Mouse (Mus musculus) stomach, postnatal 0 days (tissue): ENCODE measurements around the gene Magoh. TPM values are rescaled to one million over a fixed set of nuclear protein-coding genes. Genes with fewer than 3 reads are reported as not detected.

ENCODE experiments used
- ATAC-seq: fragments of 200-750 bp; cut with Nextera tagmentation; 2 replicates; pipeline ENCODE4 v1.8.0; 2017; ENCODE audit not compliant: low FRiP score, low TSS enrichment
- DNase-seq: peaks from one replicate; pipeline ENCODE4 v3.0.0-alpha.2; 2016; ENCODE audit warnings: low spot score
- H3K27ac ChIP-seq: fragments of 300-500 bp; sonication (generic); replicated peaks from 2 replicates; pipeline ENCODE4 v1.5.1; 2014; ENCODE audit warnings: mild to moderate bottlenecking, control low read depth
- H3K27me3 ChIP-seq: fragments of 300-500 bp; sonication (generic); 2 replicates; pipeline ENCODE4 v1.6.1; 2014; ENCODE audit warnings: low read length; ENCODE audit not compliant: control insufficient read depth, insufficient read depth
- H3K36me3 ChIP-seq: fragments of 300-500 bp; sonication (generic); 2 replicates; pipeline ENCODE4 v1.6.1; 2014; ENCODE audit warnings: low read length, mixed read lengths; ENCODE audit not compliant: control insufficient read depth, insufficient read depth
- H3K4me1 ChIP-seq: fragments of 300-500 bp; sonication (generic); replicated peaks from 2 replicates; pipeline ENCODE4 v1.6.1; 2014; ENCODE audit warnings: antibody characterized with exemption; ENCODE audit not compliant: control insufficient read depth, insufficient read depth
- H3K4me2 ChIP-seq: fragments of 300-500 bp; sonication (generic); replicated peaks from 2 replicates; pipeline ENCODE4 v1.6.1; 2014; ENCODE audit warnings: low read depth, mild to moderate bottlenecking, control low read depth, moderate library complexity
- H3K4me3 ChIP-seq: fragments of 300-500 bp; sonication (generic); 2 replicates; pipeline ENCODE4 v1.5.1; 2014; ENCODE audit warnings: low read depth, low read length, control low read depth
- H3K9ac ChIP-seq: fragments of 300-500 bp; sonication (generic); 2 replicates; pipeline ENCODE4 v1.6.1; 2014; ENCODE audit warnings: mild to moderate bottlenecking, low read length, control low read depth, mixed read lengths
- H3K9me3 ChIP-seq: fragments of 300-500 bp; sonication (generic); 2 replicates; pipeline ENCODE4 v1.6.1; 2016; ENCODE audit warnings: low read length; ENCODE audit not compliant: control insufficient read depth
- CTCF ChIP-seq: IDR thresholded peaks from 2 replicates; pipeline ENCODE4 v1.5.1; 2016; ENCODE audit warnings: antibody characterized with exemption, low read depth, mild to moderate bottlenecking, moderate library complexity
- EP300 ChIP-seq: optimal IDR thresholded peaks from 2 replicates; pipeline ENCODE3; 2016; ENCODE audit warnings: antibody characterized with exemption
- WGBS: fragments of 180-500 bp; shearing (Covaris S2); extraction: QIAGEN DNeasy Blood & Tissue Kit; methylation state at CpG from one replicate; pipeline ENCODE4 v1.1.7; 2014; 5-methylcytosine and 5-hydroxymethylcytosine counted together
- polyA plus RNA-seq: library from polyadenylated mRNA; unstranded; fragments of >200 nt; fragmentation: Nextera tagmentation; extraction: Ambion mirVana; gene quantifications from 2 replicates; pipeline ENCODE4 v1.2.1, GENCODE M21; 2015

Magoh gene
- polyA plus RNA-seq, 1 experiment from 2014 or later: 145 TPM

- Histone ChIP-seq H3K27me3 (no peaks in the 10 kb centered on the region), H3K4me1 (no peaks in the 10 kb centered on the region; the same call in 1 of the 2 replicates), H3K27ac (no peak overlapping the region), H3K36me3 (peaks cover 7% of the 10 kb centered on the region; the same call in 1 of the 2 replicates), H3K9ac (no peak overlapping the region), H3K9me3 (no peaks in the 10 kb centered on the region), H3K4me2 (no peak overlapping the region), H3K4me3 (no peak overlapping the region)
- ATAC-seq (no peak), DNase-seq (no peak)
- 84% methylated on average over 2 of the region's 2 CpGs for WGBS
- TF ChIP-seq EP300 (no peak), CTCF (peak; percentile 76)
Observed at GRCm38 (mm10) chr4:107892663-107893062, 13.1 kb downstream of the Magoh start.

- no peak overlapping the region for H3K4me3 ChIP-seq
- peaks cover 16% of the 10 kb centered on the region for H3K36me3 ChIP-seq
- 63% methylated on average over 5 of the region's 5 CpGs for WGBS
- DNase-seq: no peak
- H3K27me3 ChIP-seq: no peaks in the 10 kb centered on the region
- peak; percentile 50; the same call in 1 of the 2 replicates for ATAC-seq
- no peak overlapping the region for H3K27ac ChIP-seq
- TF ChIP-seq CTCF (no peak), EP300 (no peak)
- no peak overlapping the region for H3K4me2 ChIP-seq
- no peaks in the 10 kb centered on the region for H3K9me3 ChIP-seq
- H3K4me1 ChIP-seq: no peaks in the 10 kb centered on the region
- no peak overlapping the region for H3K9ac ChIP-seq
Observed at GRCm38 (mm10) chr4:107899211-107899927, 19.8 kb downstream of the Magoh start.

- Histone ChIP-seq H3K36me3 (peaks cover 16% of the 10 kb centered on the region), H3K9me3 (no peaks in the 10 kb centered on the region)
Observed at GRCm38 (mm10) chr4:107900206-107900605, 20.7 kb downstream of the Magoh start.

DNA sequence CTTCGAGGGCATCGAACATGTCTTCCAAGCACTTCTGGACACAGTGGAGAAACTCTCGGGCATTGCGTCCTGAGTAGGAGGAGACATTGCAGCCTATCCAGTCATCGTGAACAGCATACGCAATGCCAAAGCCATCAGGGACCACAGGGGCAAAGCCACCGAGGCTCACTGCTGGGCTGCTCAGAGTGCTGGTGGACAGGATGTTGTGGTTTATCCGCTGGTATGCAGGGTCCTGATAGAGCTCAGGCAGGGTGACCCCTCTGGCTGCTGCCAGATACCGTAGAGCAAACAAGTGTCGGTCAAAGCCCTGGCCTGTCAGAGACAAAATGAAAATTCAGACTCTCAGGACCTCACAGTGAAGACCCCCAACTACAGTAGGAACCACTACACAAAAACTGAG is 24.7 kb downstream of the Magoh start:
- TF ChIP-seq EP300: no peak
- WGBS: 88% methylated on average over 10 of the region's 10 CpGs
- Histone ChIP-seq H3K9me3 (no peaks in the 10 kb centered on the region), H3K27ac (no peak overlapping the region), H3K4me2 (no peak overlapping the region), H3K4me1 (no peaks in the 10 kb centered on the region), H3K27me3 (no peaks in the 10 kb centered on the region), H3K4me3 (no peak overlapping the region), H3K36me3 (peaks cover 22% of the 10 kb centered on the region), H3K9ac (no peak overlapping the region)
- DNase-seq: no peak
- no peak for ATAC-seq

More at GRCm38 (mm10) chr4:107900206-107900605, 20.7 kb downstream of the Magoh start:
- no peak overlapping the region for H3K4me3 ChIP-seq
- 77% methylated on average over 3 of the region's 3 CpGs for WGBS
- H3K4me2 ChIP-seq: no peak overlapping the region
- DNase-seq (no peak), ATAC-seq (no peak)
- H3K4me1 ChIP-seq: no peaks in the 10 kb centered on the region
- no peak overlapping the region for H3K27ac ChIP-seq
- H3K27me3 ChIP-seq: no peaks in the 10 kb centered on the region
- TF ChIP-seq EP300 (no peak), CTCF (no peak)
- no peak overlapping the region for H3K9ac ChIP-seq

DNA sequence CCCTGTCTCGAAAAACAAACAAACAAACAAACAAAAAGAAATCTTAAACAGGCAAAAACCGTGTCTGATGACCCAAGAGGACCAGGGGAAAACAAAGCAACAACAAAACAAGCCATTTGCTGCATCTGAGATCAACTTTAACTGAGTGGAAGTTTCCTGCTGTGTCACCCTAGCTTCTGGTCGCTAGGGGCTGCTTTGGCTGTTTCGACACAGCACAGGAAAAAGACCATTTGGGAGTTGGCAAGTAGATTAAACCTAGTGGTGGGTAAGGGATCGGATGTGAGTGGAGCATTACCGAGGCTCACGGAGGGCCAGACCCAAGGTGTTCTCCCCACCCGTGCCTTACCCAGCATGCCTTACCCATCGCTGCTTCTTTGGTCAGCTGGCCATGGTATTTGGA is 27.0 kb downstream of the Magoh start:
- Histone ChIP-seq H3K9me3 (no peaks in the 10 kb centered on the region), H3K4me2 (no peak overlapping the region), H3K4me3 (no peak overlapping the region), H3K27ac (no peak overlapping the region), H3K4me1 (no peaks in the 10 kb centered on the region), H3K9ac (no peak overlapping the region), H3K36me3 (peaks cover 24% of the 10 kb centered on the region), H3K27me3 (no peaks in the 10 kb centered on the region)
- no peak for DNase-seq
- ATAC-seq: no peak
- 95% methylated on average over 9 of the region's 9 CpGs for WGBS
- TF ChIP-seq EP300 (no peak), CTCF (no peak)

DNA sequence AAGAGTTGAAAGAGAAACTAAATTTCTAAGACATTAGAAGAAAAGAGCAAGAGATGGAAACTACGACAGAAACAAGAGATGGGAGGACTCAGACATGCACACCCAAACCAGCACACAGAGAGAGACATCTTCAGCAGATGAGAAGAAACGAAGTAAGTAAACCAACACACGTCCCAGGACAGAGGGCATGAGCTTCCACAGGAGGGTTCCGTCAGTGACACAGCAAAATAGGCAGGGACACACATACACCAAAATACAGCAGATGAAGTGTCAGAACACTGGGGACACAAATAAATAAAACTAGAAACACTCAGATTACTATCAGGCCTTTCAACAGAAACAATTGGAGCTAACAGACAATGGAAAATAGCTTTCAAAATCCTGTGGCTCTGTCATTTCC is 30.5 kb downstream of the Magoh start:
- DNase-seq (no peak), ATAC-seq (no peak)
- peaks cover 35% of the 10 kb centered on the region for H3K36me3 ChIP-seq
- no peak for TF ChIP-seq CTCF
- no peak for TF ChIP-seq EP300
- H3K27me3 ChIP-seq: no peaks in the 10 kb centered on the region
- no peak overlapping the region for H3K9ac ChIP-seq
- no peaks in the 10 kb centered on the region for H3K9me3 ChIP-seq
- WGBS: 92% methylated on average over 4 of the region's 4 CpGs
- no peaks in the 10 kb centered on the region for H3K4me1 ChIP-seq
- no peak overlapping the region for H3K4me2 ChIP-seq
- H3K27ac ChIP-seq: no peak overlapping the region
- H3K4me3 ChIP-seq: no peak overlapping the region
